In genomic region chr9:86449581-86449980, GRCm38 (mm10) we compare ENCODE assay signal across 8 mouse cellular contexts. TPM values are rescaled to one million over a fixed set of nuclear protein-coding genes. Genes with fewer than 3 reads are reported as not detected.
DNase-seq lines count a peak whose midpoint lies in the region; ATAC-seq and TF ChIP-seq lines count a peak whose summit lies in the region.

No protein-coding gene starts in this region.

- H3K36me3 ChIP-seq in ES-E14 (ENCODE audit: control insufficient read depth, insufficient read depth, low read length, poor library complexity, severe bottlenecking): no peaks in the 10 kb centered on the region
- H3K36me3 ChIP-seq in forebrain, embryonic 13.5 days (ENCODE audit: poor library complexity, severe bottlenecking): no peaks in the 10 kb centered on the region

- H3K4me2 ChIP-seq in forebrain, embryonic 13.5 days: peak overlapping the region; percentile 35; the same call in 1 of the 2 replicates

- peak; percentile 64 for DNase-seq in ES-E14 (ENCODE audit: low read depth, low spot score)
- peak; percentile 73 to 87 for DNase-seq in heart, postnatal 10 days
- peak; percentile 87 to 88 for DNase-seq in kidney, postnatal 4 days
- peak; percentile 76 for DNase-seq in lung, postnatal 10 days
- peak; percentile 72 for DNase-seq in ovary, postnatal 36 days (ENCODE audit: low spot score)
- peak; percentile 72 for DNase-seq in thymus, postnatal 25 days

- intact Hi-C loops in heart, postnatal 10 days (cut with DNase I): loop anchor here (2.0 kb wide), 1 partner anchor 577 kb away; no protein-coding TSS in a partner anchor

- WGBS in forebrain, embryonic 13.5 days: 6% methylated on average over 11 of the region's 11 CpGs

- in situ Hi-C loops in ES-E14 (cut with MboI; ENCODE audit: low sequenced_read_pairs in 2 of 2, unreplicated experiment in 2 of 2): loop anchor here in 1 of 2 experiments (10.0 kb wide), 1 partner anchor 675 kb away; no protein-coding TSS in a partner anchor

- H3K4me3 ChIP-seq in ES-E14 (ENCODE audit: insufficient read depth in 1 of 2, low read depth in 1 of 2, low read length in 2 of 2, poor library complexity in 1 of 2, severe bottlenecking in 1 of 2): no peak overlapping the region
- no peak overlapping the region for H3K4me3 ChIP-seq in forebrain, embryonic 13.5 days

- H3K27ac ChIP-seq in ES-E14 (ENCODE audit: insufficient read depth, low read depth, low read length, poor library complexity, severe bottlenecking): no peak overlapping the region
- no peak overlapping the region for H3K27ac ChIP-seq in forebrain, embryonic 13.5 days

- ATAC-seq in cerebellum, adult (ENCODE audit: insufficient number of reproducible peaks, low FRiP score, low TSS enrichment): peak; percentile 67
- ATAC-seq in forebrain, embryonic 13.5 days: peak; percentile 50

- H3K4me1 ChIP-seq in ES-E14 (ENCODE audit: control insufficient read depth in 2 of 2, insufficient read depth in 2 of 2, low read length in 2 of 2, poor library complexity in 1 of 2): peaks cover 0 to 3% of the 10 kb centered on the region in 2 experiments; a peak in 2 of 4 replicates
- peaks cover 23% of the 10 kb centered on the region for H3K4me1 ChIP-seq in forebrain, embryonic 13.5 days

- H3K27me3 ChIP-seq in forebrain, embryonic 13.5 days: no peaks in the 10 kb centered on the region

- H3K9me3 ChIP-seq in ES-E14 (ENCODE audit: control insufficient read depth, insufficient read depth, low read depth, low read length): no peaks in the 10 kb centered on the region
- H3K9me3 ChIP-seq in forebrain, embryonic 13.5 days (replicated peaks): no peaks in the 10 kb centered on the region

- no peak overlapping the region; the same call in 1 of the 2 replicates for H3K9ac ChIP-seq in ES-E14 (ENCODE audit: insufficient read depth, low read depth, low read length, poor library complexity, severe bottlenecking)
- H3K9ac ChIP-seq in forebrain, embryonic 13.5 days: no peak overlapping the region

TF ChIP-seq in ES-E14, 5 proteins besides CTCF, POLR2A, EP300 and RAD21:
- TF ChIP-seq ZNF384 (IDR thresholded peaks at IDR 0.05; ENCODE audit: low read depth, low read length) (no peak), ZC3H11A (IDR thresholded peaks at IDR 0.05; ENCODE audit: borderline replicate concordance, low read depth, low read length) (peak; percentile 53; the same call in 1 of the 2 replicates)

RNA-seq across cellular contexts. Expression of gene Ube2cbp, which starts 15.2 kb away (rescaled TPM):
- total RNA-seq in ES-E14 (2012; rRNA removed): 2.2 and 5.7 TPM in 2 replicates
- polyA plus RNA-seq in forebrain, embryonic 13.5 days (2015; fragmentation: Nextera tagmentation; extraction: Ambion mirVana): 5.2 and 6.0 TPM in 2 replicates
- 1 to 10 TPM; 1.9 to 2.7 TPM for total RNA-seq in heart, postnatal 10 days (2021)

RNA-seq across cellular contexts. Expression of gene Dop1a, which starts 17.4 kb away (rescaled TPM):
- 19.6 and 20.5 TPM in 2 replicates for total RNA-seq in ES-E14 (2012; rRNA removed)
- 24.4 and 29.4 TPM in 2 replicates for polyA plus RNA-seq in forebrain, embryonic 13.5 days (2015; fragmentation: Nextera tagmentation; extraction: Ambion mirVana)
- total RNA-seq in heart, postnatal 10 days (2021): 10 to 100 TPM; 23.4 to 26.8 TPM
